Mouse (Mus musculus) lung, postnatal 4 days (tissue): ENCODE measurements around the gene Abcb5.
"Not testable (repeated sequence)": the region's sequence is repeated elsewhere in the genome, so short reads cannot be mapped to it uniquely, and the experiment has no call there.

ENCODE experiments used
- DNase-seq, 2 experiments: peaks; one replicate each; pipeline ENCODE4 v3.0.0; 2021

Gene Abcb5

DNA sequence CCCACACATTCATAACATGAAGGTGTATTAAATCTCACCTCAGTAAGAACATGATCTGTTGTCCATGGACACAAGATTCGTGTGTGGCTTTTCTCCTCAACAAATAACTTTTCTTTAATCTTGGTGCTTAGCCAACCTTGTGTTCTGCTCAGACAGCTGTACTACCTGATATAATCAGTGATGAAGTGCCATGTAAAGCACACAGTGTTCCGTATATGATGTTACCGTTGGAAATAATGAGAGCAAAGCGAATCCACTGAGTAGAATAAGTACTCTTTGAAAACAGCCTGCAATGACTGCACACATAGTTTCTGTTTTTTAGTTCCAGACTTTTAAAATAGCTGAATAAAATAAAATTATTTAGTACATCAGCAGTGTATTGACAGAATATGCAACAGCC lies at the start of gene Abcb5:
Gene Abcb5, minus strand, starts transcription at position 101 of the 400 bp plus-strand sequence.
- no peak for DNase-seq

DNA sequence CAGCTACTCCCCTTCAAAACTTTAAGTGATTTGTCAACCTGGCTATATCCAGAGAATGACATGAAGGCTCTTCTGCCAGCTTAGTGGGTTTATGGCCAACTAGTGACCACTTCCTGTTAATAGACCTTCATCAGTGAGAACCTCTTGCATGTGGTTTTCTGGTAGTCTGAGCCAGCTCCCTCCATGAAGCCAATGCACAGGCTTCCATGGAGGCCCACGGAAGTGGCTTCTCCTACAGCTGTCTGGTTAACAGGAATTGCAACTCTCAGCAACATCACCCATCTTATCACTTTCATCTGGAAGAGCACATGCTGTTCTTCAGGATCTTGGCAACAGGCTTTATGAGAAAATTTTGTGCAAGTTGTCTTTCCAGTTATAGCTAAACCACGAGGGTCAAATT lies 33.0 kb upstream of the Abcb5 start:
- no peak for DNase-seq

DNA sequence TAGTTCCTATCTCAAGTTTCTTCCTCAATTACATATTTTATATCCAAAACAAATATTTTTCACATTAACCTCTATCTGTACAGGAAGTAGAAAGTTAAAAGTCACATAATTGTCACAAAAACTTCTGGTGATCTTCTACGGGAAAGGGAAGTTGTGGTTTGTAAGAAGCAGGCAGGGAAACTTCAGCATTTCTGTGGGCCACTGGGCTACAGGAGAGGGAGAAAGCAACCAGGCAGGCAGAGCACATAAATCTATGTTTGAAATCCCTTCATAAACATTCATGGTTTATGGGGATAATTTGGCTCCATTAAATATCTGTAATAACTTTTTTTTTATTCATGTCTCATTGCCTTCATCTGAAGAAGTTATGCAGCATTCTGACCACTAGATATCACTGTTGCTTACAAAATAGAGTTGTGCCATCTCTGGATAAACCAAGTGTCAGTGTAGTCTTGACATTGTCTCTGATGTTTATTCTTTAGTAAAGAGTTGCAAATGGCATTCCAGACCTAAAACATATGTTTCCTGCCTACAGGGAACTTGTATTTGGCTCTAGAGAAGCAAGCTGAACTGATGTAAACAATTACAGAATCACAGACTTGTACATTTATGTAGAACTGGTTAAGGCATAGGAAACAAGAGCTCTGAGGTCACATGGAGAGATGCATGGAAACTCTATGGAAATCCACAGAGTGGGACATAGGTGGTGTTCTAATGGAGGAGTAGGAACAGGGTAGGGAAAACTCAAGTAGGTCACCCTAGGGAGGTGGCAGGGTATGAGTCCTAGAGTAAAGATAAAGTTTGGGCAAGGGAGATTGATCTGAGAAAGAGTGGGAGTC lies 28.3 kb upstream of the Abcb5 start:
- no peak for DNase-seq

DNA sequence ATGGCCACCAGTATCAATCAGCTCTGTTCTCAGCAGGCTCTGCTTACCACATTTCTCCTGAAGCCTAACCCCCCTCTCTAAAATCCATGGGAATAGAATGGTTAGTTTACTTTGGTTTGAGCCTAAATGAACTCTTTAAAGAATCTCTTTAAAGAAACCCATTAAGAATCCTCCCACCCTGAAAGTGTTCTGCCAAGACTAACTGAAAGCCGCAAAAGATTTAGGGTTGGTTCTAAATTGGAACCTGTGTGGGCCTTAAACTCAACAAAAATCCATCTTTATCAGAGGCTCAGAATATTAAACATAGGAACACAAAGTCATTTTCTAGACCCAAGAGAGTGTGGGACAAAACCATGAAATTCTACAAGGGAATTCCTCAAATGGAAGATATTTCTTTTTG lies 18.6 kb upstream of the Abcb5 start:
- no peak for DNase-seq

DNA sequence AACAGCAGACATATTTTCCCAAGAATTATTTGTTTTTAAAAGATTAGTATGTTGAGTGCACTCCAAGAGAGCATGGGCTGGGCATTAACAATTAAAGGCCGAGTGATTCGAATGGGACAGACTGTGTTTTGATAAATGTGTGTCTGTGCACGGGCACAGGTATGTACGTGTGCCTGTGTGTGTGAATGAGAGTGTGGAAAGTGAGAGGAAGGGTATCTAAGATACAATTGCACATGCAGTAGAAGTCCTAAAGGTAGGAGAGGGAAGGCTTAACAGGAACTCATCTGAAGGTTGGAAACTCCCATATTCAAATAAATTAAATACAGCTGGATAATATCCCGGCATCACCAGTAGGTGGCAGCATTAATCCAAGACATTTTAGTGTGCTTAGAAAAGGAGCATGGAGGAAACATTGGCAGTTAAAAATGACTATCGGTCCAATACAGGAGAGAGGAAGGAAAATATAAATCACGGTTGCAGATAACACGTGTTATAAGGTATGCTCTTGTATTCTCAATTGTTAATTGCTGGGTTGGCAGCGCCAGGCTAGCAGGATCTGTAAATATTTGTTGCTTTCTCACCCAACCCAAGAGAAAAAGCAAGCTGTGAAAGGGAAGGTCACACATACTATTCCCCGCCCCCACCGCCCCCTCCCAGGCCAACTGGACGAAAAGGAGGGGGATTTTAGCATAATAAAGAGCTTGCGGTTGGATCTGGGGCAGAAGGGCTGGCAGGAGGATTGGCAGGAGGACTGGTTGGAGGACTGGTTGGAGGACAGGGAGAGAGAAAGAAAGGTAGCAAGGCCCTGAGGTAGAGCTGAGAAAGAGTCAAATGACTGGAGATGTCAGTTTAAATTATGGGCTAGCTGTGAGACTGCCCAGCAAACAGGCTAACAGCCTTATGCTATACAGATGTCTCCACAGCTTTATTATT lies 35.6 kb downstream of the Abcb5 start:
- peak in 1 of 2 experiments; percentile 51 for DNase-seq

GRCm38 (mm10) chr12:118926813-118927281 lies 39.4 kb downstream of the Abcb5 start:
- no peak for DNase-seq

- not testable (repeated sequence) for DNase-seq
Measured at GRCm38 (mm10) chr12:118923874-118924273, 42.3 kb downstream of the Abcb5 start.

DNA sequence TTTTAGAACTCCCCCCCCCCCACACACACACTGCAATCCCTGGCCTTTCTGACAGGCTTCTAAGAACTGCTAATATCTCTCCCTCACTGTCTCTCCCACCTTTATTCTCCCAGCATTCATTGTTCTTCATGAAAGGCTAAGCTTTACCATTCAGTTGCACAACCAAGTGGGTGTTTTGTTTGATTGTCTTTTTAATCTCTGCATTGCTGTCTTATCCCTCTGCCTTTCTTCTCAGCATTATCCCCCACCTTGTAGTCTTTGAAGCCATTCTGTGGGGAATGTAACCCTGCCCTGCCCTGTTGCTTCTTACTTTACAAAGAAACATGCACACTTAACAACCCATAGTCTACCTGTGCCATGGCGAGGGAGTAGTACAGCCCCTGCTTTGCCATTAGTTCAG lies 48.5 kb downstream of the Abcb5 start:
- DNase-seq = no peak

- no peak for DNase-seq
Measured at GRCm38 (mm10) chr12:118910360-118910759, 55.9 kb downstream of the Abcb5 start.

DNA sequence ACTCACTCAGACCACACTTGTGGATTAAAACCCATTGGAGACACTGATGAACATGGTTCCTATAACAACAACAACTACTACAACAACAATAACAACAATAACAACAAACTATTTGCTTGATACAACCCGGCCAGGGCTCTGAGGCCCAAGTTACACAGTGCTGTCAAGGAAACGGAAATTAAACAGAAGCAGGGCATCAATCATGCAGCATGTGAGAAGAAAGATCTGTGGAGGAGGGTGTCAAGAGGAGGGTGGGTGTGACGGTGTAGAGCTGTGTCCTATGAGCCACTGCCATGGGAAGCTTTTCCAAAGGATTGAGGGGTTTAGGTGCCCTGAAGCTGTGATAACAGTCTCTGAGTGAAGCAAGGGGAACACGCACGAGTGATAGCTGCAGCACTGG lies 64.0 kb downstream of the Abcb5 start:
- no peak for DNase-seq

- DNase-seq = peak; percentile 53 to 72
Measured at GRCm38 (mm10) chr12:118887964-118888363, 78.3 kb downstream of the Abcb5 start.

- no peak for DNase-seq
Measured at GRCm38 (mm10) chr12:118882790-118883189, 83.4 kb downstream of the Abcb5 start.

DNA sequence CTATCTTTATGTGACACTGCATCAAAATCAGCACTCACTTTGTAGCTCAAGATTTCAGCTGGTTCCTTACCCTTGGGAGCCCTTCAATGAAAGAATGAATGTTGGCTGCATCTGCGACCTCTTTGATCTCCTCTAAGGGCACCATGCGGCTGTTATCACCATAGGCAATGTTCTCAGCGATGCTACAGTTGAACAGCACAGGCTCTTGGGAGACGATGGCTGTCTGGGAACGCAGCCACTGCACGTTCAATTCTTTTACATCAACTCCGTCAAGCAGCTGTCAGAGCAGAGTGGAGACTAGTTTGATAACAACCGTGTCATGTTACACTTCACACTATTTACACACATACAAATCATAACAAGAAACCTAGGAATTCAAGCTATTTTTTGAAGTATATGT lies 93.5 kb downstream of the Abcb5 start:
- DNase-seq = no peak

DNA sequence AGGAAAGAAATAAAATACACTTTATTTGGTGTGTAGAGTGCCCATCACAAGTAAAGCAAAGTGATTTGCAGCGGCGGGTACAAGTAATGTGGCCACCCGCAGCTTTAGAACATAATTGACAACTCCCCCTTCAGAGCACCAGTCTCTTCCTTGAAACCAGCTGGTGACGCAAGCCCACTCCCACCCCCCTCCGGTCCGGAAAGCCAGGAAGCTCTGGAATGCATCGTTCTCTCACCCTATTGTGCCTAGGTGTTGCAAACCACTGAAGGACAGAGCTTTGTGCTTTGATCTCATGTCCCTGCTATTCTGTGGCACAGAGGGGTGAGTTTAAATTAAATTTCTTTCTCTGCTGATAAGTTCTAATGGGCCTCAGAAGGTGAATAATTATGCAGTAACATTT lies 110.1 kb downstream of the Abcb5 start:
- DNase-seq = no peak

DNA sequence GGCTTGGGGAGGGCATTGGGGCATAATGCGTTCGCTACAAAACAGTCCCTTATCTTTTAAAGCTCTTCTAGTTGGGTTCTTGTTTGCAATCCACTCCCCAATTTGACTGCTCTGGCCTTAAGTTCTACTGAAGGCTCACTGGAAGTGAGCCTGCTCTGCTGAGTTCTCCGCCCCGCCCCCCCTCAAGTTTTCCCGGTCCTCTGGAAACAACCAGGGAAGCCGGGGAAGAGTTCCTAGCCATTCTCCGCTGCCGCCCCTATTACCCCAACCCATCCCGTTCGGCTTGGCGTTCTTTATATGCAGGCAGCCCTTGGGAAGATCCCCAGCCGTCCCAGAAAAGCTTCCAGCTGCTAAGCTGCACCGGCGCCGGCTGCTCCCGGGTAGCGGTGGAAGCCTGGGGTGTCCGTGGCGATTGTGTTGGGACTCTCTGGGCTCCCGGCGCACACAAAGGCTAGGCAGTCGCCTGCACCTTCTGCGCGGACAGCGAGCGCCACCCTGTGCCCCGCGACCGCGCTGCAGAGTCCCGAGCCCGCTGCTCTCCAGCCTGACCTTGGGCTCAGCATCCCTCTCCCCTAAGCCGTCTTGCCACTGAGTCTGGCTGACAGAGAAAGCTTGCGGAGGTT lies 111.3 kb downstream of the Abcb5 start:
- peak; percentile 78 to 80 for DNase-seq

DNA sequence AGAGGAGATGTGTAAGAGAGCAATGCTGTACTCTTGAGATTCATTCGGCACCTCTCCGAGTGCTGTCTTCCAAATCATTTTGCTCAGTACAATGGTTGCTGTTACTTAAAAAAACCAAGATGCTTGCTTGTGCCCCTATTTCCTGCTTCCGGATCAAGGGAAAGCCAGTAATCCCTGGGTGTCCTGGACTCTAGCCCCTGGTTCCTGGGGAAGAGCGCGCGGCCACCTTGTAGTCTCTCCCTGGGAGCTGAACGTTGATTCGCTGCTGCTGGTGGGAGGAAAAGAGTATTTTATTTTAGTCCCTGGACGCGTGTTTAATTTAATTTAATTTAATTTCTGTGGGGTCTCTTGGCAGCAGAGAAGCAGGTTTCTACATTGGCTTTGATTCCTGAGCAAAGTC lies 111.8 kb downstream of the Abcb5 start:
- no peak for DNase-seq

DNA sequence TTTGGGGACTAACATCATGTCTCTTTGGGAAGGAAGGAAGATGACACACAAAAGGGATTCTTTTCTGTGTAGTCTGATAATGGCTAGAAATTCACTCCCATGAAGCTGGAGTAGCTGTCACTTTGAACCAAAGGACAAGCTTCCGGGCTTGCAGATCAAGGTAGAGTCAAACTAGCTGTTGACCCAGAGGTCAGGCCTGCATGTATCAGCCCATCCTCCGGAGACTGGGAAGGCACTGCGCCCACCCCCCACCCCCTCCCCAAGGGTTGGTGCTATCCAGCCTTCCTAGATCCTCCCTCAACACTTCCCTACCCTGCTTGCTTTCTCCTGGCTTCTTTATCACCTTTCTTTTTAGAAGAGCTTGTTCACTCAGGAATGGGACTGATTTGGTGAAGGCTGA lies 112.9 kb downstream of the Abcb5 start:
- no peak for DNase-seq

- DNase-seq = no peak
Measured at GRCm38 (mm10) chr12:118850851-118851410, 115.3 kb downstream of the Abcb5 start.

- DNase-seq = no peak
Measured at GRCm38 (mm10) chr12:118849996-118850395, 116.2 kb downstream of the Abcb5 start.

- DNase-seq = no peak
Measured at GRCm38 (mm10) chr12:118849203-118849861, 116.9 kb downstream of the Abcb5 start.

GRCm38 (mm10) chr12:118848496-118849202 lies 117.6 kb downstream of the Abcb5 start:
- DNase-seq = peak in 1 of 2 experiments; percentile 37
